Mouse (Mus musculus) midbrain, embryonic 15.5 days (tissue): Measurements from ENCODE around the gene Acvrl1. TPM values are rescaled to one million over a fixed set of nuclear protein-coding genes. Genes with fewer than 3 reads are reported as not detected.

ENCODE experiments used
- ATAC-seq: fragments of 200-750 bp; cut with Nextera tagmentation; replicated peaks from 2 replicates; pipeline ENCODE4 v1.8.0; 2017; ENCODE audit warnings: moderate TSS enrichment
- H3K27ac ChIP-seq: fragments of 300-500 bp; sonication (generic); 2 replicates; pipeline ENCODE4 v1.5.1; 2015; ENCODE audit warnings: mild to moderate bottlenecking, inconsistent platforms
- H3K27me3 ChIP-seq: fragments of 300-500 bp; sonication (generic); replicated peaks from 2 replicates; pipeline ENCODE4 v1.6.1; 2015; ENCODE audit warnings: inconsistent platforms
- H3K36me3 ChIP-seq: fragments of 300-500 bp; sonication (generic); replicated peaks from 2 replicates; pipeline ENCODE4 v1.6.1; 2015; ENCODE audit warnings: inconsistent platforms
- H3K4me1 ChIP-seq: fragments of 300-500 bp; sonication (generic); 2 replicates; pipeline ENCODE4 v1.6.1; 2015; ENCODE audit warnings: inconsistent platforms
- H3K4me2 ChIP-seq: fragments of 300-500 bp; sonication (generic); 2 replicates; pipeline ENCODE4 v1.6.1; 2015; ENCODE audit warnings: inconsistent platforms, mild to moderate bottlenecking, moderate library complexity
- H3K4me3 ChIP-seq: fragments of 300-500 bp; sonication (generic); 2 replicates; pipeline ENCODE4 v1.5.1; 2015; ENCODE audit warnings: mild to moderate bottlenecking, inconsistent platforms
- H3K9ac ChIP-seq: fragments of 300-500 bp; sonication (generic); 2 replicates; pipeline ENCODE4 v1.6.1; 2015; ENCODE audit warnings: mild to moderate bottlenecking, inconsistent platforms
- H3K9me3 ChIP-seq: fragments of 300-500 bp; sonication (generic); 2 replicates; pipeline ENCODE4 v1.6.1; 2016; ENCODE audit warnings: inconsistent platforms
- WGBS: fragments of 180-500 bp; shearing (Covaris S2); methylation state at CpG from one replicate; pipeline ENCODE4 v1.1.7; 2015; ENCODE audit warnings: mixed read lengths; 5-methylcytosine and 5-hydroxymethylcytosine counted together
- polyA plus RNA-seq: library from polyadenylated mRNA; unstranded; fragments of >200 nt; fragmentation: Nextera tagmentation; extraction: Ambion mirVana; gene quantifications from 2 replicates; pipeline ENCODE4 v1.2.1, GENCODE M21; 2015

Acvrl1 gene
- 8.6 and 8.7 TPM in 2 replicates for polyA plus RNA-seq

DNA sequence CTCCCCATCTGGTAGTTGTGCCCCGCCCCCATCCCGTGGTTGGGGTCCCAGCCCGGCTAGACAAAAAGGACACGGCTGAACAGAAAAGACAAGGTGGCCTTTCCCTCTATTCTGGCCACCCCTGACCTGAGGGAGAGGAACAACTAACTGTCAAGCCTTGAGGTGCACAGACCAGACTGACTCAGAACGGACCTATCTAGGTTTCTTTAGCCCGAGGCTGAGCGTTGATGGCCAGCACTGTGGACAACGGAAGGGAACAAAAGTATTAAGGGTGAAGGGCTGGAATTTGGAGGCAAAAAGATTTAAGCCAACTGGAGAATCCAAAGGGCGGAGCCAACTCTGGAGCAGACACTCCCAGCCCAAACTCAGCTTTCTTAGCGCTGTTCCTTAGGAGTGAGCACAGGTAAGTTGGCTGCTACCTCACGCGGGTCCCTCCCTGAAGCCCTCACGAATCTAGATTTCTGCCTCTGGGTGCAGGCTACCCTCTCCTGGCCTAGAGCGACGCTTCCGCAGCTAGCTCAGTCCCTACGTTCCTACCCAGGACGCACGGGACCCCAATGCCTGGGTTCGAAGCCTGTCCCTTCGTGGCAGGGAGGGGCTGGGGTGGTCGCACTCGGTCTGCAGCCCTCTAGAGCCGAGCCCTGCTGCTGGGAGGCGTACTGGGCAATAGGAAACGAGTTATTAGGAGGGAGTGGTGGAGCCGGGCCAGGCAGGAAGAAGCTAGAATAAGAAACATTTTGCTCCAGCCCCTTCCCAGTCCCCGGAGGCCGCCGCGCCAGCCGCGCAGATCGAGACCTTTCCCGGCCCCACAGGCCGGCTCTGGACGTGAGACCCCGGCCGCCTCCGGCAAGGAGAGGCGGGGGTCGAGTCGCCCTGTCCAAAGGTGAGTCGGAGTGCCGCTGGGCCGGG lies at the start of gene Acvrl1:
Gene Acvrl1, plus strand, starts transcription at position 342 of the 909 bp plus-strand sequence.
- peak within 1 kb of the TSS; percentile 23; the same call in 1 of the 2 replicates for H3K9ac ChIP-seq
- peaks cover 40% of the 10 kb centered on the region for H3K27me3 ChIP-seq

DNA sequence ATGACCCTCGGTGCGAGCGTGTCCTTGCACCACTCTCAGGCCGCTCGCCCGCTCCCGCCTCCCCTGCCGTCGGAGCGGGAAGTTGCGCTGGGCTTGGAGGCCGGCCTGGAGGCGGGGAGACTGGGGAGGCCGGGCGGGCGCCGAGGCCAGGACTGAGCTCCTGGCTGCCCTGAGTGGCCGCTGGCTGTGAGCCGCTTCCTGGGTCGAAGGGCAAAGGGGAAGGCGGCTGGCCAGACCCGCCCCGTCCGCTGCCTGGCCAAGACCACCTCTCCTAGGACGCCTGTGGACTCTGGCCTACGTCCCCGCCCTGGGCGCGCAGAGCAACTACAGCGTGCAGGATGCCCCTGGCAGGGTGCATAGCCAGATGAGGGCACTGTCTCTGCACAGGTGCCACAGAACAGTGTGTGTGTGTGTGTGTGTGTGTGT lies 49.6 kb upstream of the Acvrl1 start:
- Histone ChIP-seq H3K27me3 (peaks cover 7% of the 10 kb centered on the region), H3K4me2 (peak overlapping the region; percentile 82), H3K27ac (no peak overlapping the region), H3K9me3 (no peaks in the 10 kb centered on the region), H3K4me1 (peaks cover 33% of the 10 kb centered on the region), H3K36me3 (no peaks in the 10 kb centered on the region), H3K9ac (peak overlapping the region; percentile 50), H3K4me3 (peak overlapping the region; percentile 60)
- peak; percentile 67 for ATAC-seq
- WGBS: 2% methylated on average over 29 of the region's 30 CpGs

More for the DNA sequence above, at the start of gene Acvrl1:
- no peaks in the 10 kb centered on the region for H3K36me3 ChIP-seq
- H3K4me2 ChIP-seq: peak within 1 kb of the TSS; percentile 44
- H3K4me1 ChIP-seq: peaks cover 7% of the 10 kb centered on the region
- H3K27ac ChIP-seq: no peak within 1 kb of the TSS
- 6% methylated on average over 46 of the region's 46 CpGs for WGBS
- peak within 1 kb of the TSS; percentile 25 for H3K4me3 ChIP-seq
- no peaks in the 10 kb centered on the region for H3K9me3 ChIP-seq
- no peak for ATAC-seq

DNA sequence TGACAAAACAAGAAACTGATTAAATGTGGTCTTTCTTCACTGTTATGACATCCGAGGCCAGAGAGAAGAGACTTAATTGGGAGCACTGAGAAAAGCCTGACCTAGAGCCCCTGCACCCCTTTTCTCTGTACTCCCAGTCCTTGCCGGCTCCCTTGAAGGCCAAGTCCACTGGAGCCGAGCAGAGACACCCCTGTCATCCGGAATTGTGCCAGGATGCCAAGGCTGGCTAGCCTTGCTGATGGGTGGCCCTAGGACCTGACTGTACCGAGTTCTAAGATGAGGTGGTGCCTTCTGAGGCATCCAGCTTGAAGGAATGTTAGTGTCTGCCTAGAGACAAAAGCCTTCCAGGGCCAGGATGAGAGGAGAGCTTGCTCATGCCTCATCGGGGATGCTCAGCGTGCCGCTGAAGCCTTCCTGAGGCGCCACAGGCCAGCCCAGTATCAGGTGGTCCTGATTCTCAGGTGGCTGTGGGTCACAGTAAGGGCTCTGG lies 48.2 kb upstream of the Acvrl1 start:
- H3K27me3 ChIP-seq: peaks cover 7% of the 10 kb centered on the region
- H3K4me1 ChIP-seq: peaks cover 33% of the 10 kb centered on the region
- WGBS: 76% methylated on average over 9 of the region's 9 CpGs
- no peak overlapping the region for H3K9ac ChIP-seq
- no peak overlapping the region for H3K27ac ChIP-seq
- H3K4me2 ChIP-seq: no peak overlapping the region
- H3K4me3 ChIP-seq: no peak overlapping the region
- no peak for ATAC-seq
- H3K36me3 ChIP-seq: no peaks in the 10 kb centered on the region
- H3K9me3 ChIP-seq: no peaks in the 10 kb centered on the region

DNA sequence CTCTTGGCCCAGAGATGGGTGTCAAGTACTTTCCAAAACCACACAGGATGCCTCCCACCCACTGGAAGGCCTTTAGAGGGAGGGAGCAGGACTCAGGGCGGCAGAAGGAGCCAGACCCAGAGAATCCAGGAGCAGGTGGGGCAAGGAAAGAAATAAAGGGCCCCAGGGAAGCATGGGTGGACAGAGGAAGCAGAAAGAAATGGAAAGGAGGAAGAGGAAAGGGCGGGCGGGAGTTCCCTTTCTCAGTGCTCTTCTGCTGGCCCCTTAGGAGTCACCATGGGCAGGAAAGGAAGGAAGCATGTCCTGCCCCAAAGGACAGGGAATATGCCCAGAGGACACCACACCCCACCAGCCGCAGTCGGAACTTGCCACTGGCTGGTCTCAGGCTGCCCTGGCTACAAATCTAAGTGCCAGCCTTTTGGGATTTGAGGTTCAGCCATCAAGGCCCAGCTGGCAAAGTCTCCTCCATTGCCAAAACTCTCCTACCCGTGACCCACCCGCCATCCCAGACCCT lies 47.2 kb upstream of the Acvrl1 start:
- Histone ChIP-seq H3K9me3 (no peaks in the 10 kb centered on the region), H3K27ac (no peak overlapping the region), H3K9ac (no peak overlapping the region), H3K4me1 (peaks cover 29% of the 10 kb centered on the region), H3K4me3 (no peak overlapping the region), H3K4me2 (no peak overlapping the region), H3K27me3 (peaks cover 7% of the 10 kb centered on the region), H3K36me3 (no peaks in the 10 kb centered on the region)
- 79% methylated on average over 7 of the region's 7 CpGs for WGBS
- ATAC-seq: no peak

DNA sequence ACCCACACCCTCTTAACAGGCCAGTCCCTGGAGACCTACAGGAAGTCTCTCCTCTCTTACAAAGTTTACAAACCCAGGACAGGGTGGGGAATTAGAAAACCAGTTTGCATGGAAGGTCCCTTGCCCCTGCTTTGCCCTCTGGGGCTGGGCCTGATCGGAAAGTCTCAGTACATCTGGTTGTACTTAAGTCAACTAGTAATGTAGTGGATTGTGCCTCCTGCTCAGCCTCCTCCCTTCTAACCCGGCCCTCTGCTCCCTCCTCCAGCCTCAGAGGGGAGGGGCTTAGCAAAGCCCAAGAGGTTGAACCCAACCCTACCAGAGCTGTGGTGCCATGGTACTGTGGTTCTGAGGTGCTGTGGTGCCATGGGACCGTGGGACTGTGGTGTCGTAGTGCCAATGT lies 46.1 kb upstream of the Acvrl1 start:
- Histone ChIP-seq H3K4me2 (no peak overlapping the region), H3K27ac (no peak overlapping the region), H3K27me3 (peaks cover 7% of the 10 kb centered on the region), H3K4me1 (peaks cover 18% of the 10 kb centered on the region), H3K9me3 (no peaks in the 10 kb centered on the region), H3K9ac (no peak overlapping the region), H3K4me3 (no peak overlapping the region), H3K36me3 (no peaks in the 10 kb centered on the region)
- ATAC-seq: no peak
- 62% methylated on average over 4 of the region's 4 CpGs for WGBS

DNA sequence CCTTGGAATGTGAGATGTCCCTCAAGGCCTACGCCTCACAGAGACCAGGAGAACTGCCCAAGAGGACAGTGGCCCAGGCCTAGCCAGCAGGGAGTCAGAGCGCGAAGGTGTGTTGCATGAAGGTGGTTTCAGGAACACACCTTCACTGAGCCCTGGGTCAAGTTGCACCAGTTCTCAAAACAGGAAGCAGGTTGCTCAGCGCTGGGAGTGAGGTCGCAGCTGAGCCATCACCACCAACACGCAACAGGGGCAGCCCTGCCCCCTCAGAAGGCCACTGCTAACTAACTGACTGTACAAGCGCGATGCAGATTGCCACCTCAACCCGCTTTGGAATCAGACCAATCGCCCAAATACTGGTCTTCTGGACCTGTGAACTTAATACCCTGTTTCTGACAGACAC lies 43.8 kb upstream of the Acvrl1 start:
- no peaks in the 10 kb centered on the region for H3K9me3 ChIP-seq
- no peak overlapping the region for H3K4me2 ChIP-seq
- no peaks in the 10 kb centered on the region for H3K36me3 ChIP-seq
- H3K27me3 ChIP-seq: peaks cover 3% of the 10 kb centered on the region
- H3K4me3 ChIP-seq: no peak overlapping the region
- peaks cover 6% of the 10 kb centered on the region; the same call in 1 of the 2 replicates for H3K4me1 ChIP-seq
- no peak for ATAC-seq
- no peak overlapping the region for H3K9ac ChIP-seq
- WGBS: 84% methylated on average over 10 of the region's 10 CpGs
- H3K27ac ChIP-seq: no peak overlapping the region

DNA sequence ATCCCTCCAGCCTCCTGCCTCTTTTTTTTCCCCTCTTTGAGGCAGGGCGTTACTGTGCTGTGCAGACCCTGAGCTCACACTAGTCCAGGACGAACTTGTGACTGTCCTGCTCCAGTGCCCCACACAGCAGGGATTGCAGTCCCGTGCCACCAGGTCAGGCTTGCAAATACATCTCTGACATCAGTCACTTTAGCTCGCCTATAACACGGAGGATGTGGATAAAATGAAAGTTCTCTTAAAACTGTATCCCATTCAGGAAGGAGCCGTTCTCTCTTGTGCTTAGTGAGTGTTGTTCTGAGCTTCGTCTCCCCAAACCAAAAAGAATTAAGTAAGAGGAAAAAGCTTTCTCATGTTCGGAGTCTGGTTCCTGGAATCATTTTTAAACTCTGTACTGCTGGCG lies 41.9 kb upstream of the Acvrl1 start:
- Histone ChIP-seq H3K9ac (no peak overlapping the region), H3K27ac (no peak overlapping the region), H3K36me3 (no peaks in the 10 kb centered on the region), H3K27me3 (no peaks in the 10 kb centered on the region; the same call in 1 of the 2 replicates), H3K4me3 (no peak overlapping the region), H3K4me2 (no peak overlapping the region), H3K9me3 (no peaks in the 10 kb centered on the region), H3K4me1 (peaks cover 6% of the 10 kb centered on the region; the same call in 1 of the 2 replicates)
- 70% methylated on average over 9 of the region's 9 CpGs for WGBS
- no peak for ATAC-seq

DNA sequence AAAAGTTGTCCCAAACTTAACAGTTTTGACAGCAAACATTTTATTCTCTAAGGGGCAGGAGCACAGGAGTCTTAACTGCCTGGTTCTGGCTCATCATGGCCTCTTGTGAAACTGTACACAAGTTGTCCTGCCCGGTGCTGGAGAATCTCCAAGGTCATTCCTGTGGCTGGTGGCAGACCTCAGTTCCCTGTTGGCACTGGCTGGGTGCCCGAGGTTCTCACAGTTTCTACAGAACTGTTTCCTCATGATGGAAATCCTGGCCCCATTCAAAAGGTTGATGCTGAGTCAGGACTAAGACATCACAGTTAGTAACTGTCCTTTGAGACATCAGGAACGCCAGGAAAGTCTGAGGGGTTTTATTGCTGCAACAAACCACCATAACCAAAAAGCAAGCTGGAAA lies 41.4 kb upstream of the Acvrl1 start:
- no peak overlapping the region for H3K9ac ChIP-seq
- no peak overlapping the region for H3K4me3 ChIP-seq
- ATAC-seq: no peak
- H3K27ac ChIP-seq: no peak overlapping the region
- WGBS: 67% methylated on average over 3 of the region's 3 CpGs
- H3K9me3 ChIP-seq: no peaks in the 10 kb centered on the region
- H3K4me2 ChIP-seq: no peak overlapping the region
- H3K4me1 ChIP-seq: peaks cover 6% of the 10 kb centered on the region; the same call in 1 of the 2 replicates
- no peaks in the 10 kb centered on the region for H3K27me3 ChIP-seq
- no peaks in the 10 kb centered on the region for H3K36me3 ChIP-seq

DNA sequence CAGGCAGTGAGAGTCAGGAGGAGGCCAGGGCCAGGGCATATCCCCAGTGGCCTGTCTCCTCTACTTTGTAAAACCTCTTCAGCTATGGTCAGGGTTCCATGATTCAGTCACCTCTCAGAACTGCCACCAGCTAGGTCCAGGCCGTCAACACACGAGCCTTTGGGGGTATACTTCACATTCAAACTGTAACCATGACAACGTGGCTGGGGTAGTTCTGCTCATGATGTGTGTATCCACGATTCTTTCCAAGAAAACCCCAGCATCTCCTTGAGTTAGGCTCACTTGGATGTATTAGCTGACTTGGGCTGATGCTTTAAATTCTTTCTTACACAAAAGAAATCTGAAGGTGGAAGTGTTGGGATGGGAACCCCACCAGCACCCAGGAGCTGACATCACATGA lies 40.0 kb upstream of the Acvrl1 start:
- H3K27me3 ChIP-seq: no peaks in the 10 kb centered on the region
- H3K27ac ChIP-seq: 0 out of 2 replicates have a peak overlapping the region, but pooled peaks have one; percentile 32
- 37% methylated on average over 4 of the region's 4 CpGs for WGBS
- no peaks in the 10 kb centered on the region for H3K9me3 ChIP-seq
- H3K4me2 ChIP-seq: no peak overlapping the region
- no peaks in the 10 kb centered on the region for H3K36me3 ChIP-seq
- no peak overlapping the region for H3K4me3 ChIP-seq
- peaks cover 16% of the 10 kb centered on the region for H3K4me1 ChIP-seq
- no peak overlapping the region for H3K9ac ChIP-seq
- no peak for ATAC-seq

DNA sequence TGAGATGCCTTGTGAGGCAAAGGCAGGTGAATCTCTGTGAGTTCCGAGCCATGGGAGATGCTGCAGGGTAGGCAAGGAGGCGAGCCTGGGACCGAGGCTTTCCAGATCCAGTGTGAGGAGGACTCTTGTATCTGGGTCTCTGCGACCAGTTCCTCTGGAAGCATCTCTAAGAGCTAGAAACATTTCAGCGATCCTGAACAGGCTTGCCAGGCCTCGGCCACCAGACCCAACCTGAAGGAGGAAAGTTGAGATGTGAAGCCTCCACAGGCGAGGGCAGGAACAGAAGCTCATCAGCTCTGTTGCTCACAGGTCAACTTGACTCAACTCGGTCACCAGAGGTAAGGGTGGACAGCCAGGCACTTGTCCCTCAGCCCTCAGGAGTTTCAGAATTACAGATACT lies 36.8 kb upstream of the Acvrl1 start:
- ATAC-seq: no peak
- no peaks in the 10 kb centered on the region for H3K9me3 ChIP-seq
- no peak overlapping the region for H3K27ac ChIP-seq
- no peaks in the 10 kb centered on the region for H3K27me3 ChIP-seq
- H3K4me2 ChIP-seq: no peak overlapping the region
- no peaks in the 10 kb centered on the region for H3K36me3 ChIP-seq
- no peak overlapping the region for H3K9ac ChIP-seq
- peaks cover 24% of the 10 kb centered on the region for H3K4me1 ChIP-seq
- no peak overlapping the region for H3K4me3 ChIP-seq
- 94% methylated on average over 8 of the region's 8 CpGs for WGBS

DNA sequence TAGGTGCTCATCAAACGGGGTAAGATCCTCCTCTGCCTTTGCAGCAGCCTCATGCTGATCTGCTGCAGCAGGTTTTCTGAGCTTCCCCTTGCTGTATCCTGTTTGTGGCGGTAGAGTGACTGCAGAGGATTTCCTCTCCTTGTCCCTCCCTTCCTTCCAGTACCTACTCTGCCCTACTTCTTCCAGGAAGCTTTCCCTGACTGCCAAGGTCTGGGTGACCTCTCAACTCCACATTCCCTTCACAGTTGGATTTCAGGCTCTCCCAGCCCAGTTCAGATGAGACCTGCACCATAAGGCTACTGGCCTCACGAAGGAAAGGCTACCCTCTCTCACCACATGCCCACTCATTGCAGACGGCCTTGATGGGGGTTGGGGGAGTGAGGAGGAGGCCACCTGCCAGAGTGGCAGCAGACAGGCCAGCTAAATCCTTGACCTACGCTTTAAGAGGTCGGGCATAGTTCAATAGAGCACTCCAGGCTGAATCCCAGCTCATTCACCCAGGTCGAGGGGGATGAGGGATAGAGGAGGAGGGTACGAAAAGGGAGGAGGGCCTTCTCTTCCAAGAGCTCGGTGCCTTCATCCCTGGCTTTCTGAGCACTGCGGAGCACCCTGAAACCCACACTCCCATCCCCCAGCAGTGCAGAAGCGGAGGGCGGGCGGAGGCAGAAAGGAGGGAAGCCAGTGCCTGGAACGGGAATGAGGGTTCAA lies 36.0 kb upstream of the Acvrl1 start:
- Histone ChIP-seq H3K27ac (peak overlapping the region; percentile 63), H3K4me2 (peak overlapping the region; percentile 34; the same call in 1 of the 2 replicates), H3K9me3 (no peaks in the 10 kb centered on the region), H3K4me1 (peaks cover 24% of the 10 kb centered on the region), H3K4me3 (no peak overlapping the region), H3K36me3 (no peaks in the 10 kb centered on the region), H3K9ac (no peak overlapping the region), H3K27me3 (no peaks in the 10 kb centered on the region)
- 18% methylated on average over 14 of the region's 14 CpGs for WGBS
- ATAC-seq: peak; percentile 32; the same call in 1 of the 2 replicates
